Mouse (Mus musculus) spleen, adult 2 months (tissue): ENCODE measurements around the gene Ercc2.

Experiments
- CTCF ChIP-seq: fragments of 200-500 bp; IDR thresholded peaks from 2 replicates; pipeline ENCODE4 v1.5.1; 2011; ENCODE audit warnings: mild to moderate bottlenecking, inconsistent platforms; ENCODE audit not compliant: insufficient read depth, insufficient read length, insufficient replicate concordance; ENCODE audit errors: extremely low read depth
- POLR2A ChIP-seq: fragments of 200-500 bp; IDR thresholded peaks from 2 replicates; pipeline ENCODE4 v1.6.1; 2011; ENCODE audit warnings: low read depth, low read length, inconsistent platforms

DNA sequence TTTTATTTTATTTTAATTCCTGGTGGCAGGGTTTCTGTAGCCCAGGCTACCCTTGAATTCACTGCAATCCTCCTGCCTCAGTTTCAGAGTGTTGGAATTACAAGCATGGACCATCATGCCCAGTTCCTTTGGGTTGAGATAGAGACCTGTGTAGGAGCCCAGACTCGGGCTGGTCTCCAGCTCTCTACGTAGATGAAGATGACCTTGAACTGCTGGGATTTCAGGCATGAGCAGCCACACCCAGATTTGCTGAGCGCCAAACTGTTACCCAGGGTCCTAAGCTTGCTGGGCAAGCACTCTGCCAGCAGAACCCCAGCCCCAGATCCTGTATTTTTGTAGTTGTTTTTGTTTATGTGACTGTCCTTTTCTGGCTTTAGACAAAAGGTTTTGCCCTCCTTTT lies 31.7 kb downstream of the Ercc2 start:
- TF ChIP-seq POLR2A (no peak), CTCF (no peak)
